Mouse (Mus musculus) macrophage (primary cell): ENCODE data around the gene Depdc1b. TPM values are rescaled to one million over a fixed set of nuclear protein-coding genes. Genes with fewer than 3 reads are reported as not detected.

ENCODE experiments used
- polyA plus RNA-seq: library from polyadenylated mRNA; stranded (reverse); fragments of 250-400 nt; gene quantifications from 3 replicates; pipeline ENCODE4 v1.2.4, GENCODE M21; 2018; ENCODE audit warnings: inconsistent platforms

The Depdc1b gene
- polyA plus RNA-seq, 1 experiment from 2014 or later: 0.50 TPM

Other genes starting within 250 kb of the Depdc1b start
- gene Ndufaf2, start 157.7 kb upstream of the Depdc1b start, polyA plus RNA-seq: 17.2 to 32.7 TPM (median 31.5 TPM) in 3 replicates
- gene Ercc8, start 157.6 kb upstream of the Depdc1b start, polyA plus RNA-seq: 2.5 to 4.3 TPM (median 2.5 TPM) in 3 replicates
- 0.29 to 0.36 TPM (median 0.32 TPM) in 3 replicates for gene Elovl7, start 101.9 kb upstream of the Depdc1b start, polyA plus RNA-seq
- gene Pde4d, start 133.6 kb downstream of the Depdc1b start, polyA plus RNA-seq: 0.80 to 1.2 TPM (median 0.82 TPM) in 3 replicates